Mouse (Mus musculus) G1E-ER4 (cell line): ENCODE results near the gene Prss48. TPM values are rescaled to one million over a fixed set of nuclear protein-coding genes. Genes with fewer than 3 reads are reported as not detected.

Source experiments
- GATA1 ChIP-seq: IDR thresholded peaks from one replicate; pipeline ENCODE4 v1.8.0; 2012; ENCODE audit warnings: low read length, inconsistent platforms
- polyA plus RNA-seq: library from polyadenylated mRNA; stranded (reverse); fragments of >175 nt; gene quantifications from 2 replicates; pipeline ENCODE4 v1.2.3, GENCODE M21; 2012

Gene Prss48
- polyA plus RNA-seq, 1 experiment, result not detected

DNA sequence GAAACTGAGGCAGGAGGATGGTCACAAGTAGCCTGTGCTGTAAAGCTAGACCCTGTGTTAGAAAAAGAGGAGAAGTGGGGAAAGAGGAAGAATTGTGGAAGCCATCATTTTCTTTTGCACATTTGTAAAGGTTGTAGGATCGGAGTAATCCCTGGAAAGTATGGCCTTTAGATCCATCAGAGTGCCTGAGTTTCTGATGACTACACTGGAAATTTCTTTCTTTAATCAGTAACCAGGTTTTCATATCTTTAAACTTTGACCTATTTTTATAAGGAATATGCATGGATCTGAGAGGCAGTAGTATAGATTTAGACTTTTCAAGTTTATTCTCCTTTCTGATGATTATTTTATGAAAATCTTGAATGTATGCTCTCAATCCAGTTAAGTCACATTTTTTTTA lies 14.7 kb upstream of the Prss48 start:
- no peak for TF ChIP-seq GATA1

DNA sequence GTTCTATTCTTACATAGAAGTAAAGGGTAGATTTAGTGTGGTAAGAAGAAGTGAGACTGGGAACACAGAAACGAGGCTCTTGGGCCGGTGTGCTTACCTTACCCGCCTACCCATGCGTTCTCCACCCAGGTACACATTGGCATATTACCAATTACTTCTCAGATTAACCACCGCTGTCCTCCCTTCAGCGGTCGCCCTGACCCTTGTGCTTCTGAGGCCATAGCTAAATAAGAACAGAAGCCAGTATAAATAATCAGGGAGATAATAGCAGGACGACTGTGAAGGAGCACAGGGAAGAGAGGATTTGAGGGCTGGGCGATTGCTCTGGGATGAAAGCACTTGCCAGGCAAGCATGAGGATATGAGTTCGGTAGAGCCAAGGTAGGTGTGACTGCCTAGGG lies 11.5 kb upstream of the Prss48 start:
- no peak for TF ChIP-seq GATA1

DNA sequence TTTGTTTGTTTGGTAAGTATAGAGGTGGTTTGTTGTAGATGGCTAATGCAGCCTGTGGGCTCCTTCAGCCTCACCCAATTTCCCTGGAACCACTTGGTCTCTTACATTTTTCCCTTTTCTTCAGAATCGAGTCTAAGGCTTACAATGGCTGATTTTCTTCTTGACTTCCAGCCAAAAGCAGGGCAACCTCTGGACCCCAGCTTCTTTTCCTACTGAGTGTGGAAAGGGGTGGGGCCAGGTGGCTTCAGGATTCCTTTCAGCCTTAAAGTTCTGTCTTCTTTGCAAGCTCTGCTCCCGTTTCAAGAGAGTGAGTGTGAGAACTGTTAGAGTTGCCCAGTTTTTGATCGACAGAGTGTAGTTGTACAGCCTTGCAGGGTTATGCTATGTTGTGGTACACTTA lies 9.5 kb upstream of the Prss48 start:
- no peak for TF ChIP-seq GATA1

DNA sequence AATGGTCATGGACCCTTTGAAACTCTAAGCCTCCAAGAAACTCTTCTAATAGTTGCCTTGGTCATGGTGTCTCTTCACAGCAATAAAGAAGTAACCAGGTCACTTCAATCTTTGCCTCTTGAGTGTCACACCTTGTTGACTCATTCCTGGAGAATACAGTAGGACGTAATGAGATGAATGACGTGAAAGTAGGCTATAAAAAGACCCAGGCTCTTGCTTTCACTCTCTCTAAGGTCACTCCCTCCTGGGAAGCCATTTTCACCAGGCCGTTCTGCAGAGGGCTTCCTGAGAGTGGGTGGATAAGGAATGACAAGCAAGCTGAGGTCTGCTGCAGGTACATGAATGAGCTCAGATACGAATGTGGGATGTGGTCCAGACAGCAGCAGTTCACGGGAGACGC lies 9.1 kb upstream of the Prss48 start:
- no peak for TF ChIP-seq GATA1

GRCm38 (mm10) chr3:86010618-86011017 lies 8.3 kb upstream of the Prss48 start:
- TF ChIP-seq GATA1, result no peak

GRCm38 (mm10) chr3:86004751-86005150 lies 2.5 kb upstream of the Prss48 start:
- TF ChIP-seq GATA1, result no peak

GRCm38 (mm10) chr3:86002940-86003339 lies 649 bp upstream of the Prss48 start:
- no peak for TF ChIP-seq GATA1

GRCm38 (mm10) chr3:86001271-86001670 lies 1.0 kb downstream of the Prss48 start:
- no peak for TF ChIP-seq GATA1

DNA sequence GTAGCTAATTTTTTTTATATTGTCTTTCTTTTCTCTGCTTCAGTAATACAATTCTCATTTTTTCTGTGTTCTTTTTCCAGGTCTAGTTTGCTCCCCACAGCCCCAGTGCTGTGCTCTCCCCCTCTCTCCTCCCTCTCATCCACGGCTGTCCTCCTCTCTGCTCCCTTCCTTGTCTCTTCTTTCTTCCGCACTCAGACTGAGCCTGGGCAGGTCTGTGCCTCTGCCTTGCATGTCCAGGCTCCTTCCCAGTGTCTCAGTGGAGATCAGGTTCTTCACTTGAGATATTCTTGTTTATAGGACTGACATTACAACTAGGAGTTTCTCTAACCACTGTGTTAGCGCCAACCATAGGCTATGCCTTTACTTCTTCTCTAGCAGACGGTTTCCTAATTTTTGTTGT lies 7.6 kb downstream of the Prss48 start:
- TF ChIP-seq GATA1, result no peak

DNA sequence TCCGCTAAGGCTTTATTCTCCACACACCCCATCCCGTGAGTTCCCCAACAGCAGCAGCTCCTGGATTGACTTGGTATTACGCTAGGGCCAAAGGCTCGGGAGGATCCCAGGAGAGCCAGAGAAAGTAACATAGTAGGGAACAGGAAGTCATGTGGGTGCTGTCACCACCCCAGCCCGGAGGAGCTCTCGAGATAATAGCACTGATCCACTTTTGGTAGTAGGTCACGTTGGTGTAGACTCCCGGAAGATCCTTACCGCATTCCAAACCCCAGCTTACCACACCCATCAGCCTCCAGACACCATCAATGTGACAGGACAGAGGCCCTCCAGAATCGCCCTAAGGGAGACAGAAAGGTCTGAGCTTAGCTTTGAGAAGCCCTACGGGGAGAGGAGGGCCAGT lies 8.5 kb downstream of the Prss48 start:
- no peak for TF ChIP-seq GATA1

DNA sequence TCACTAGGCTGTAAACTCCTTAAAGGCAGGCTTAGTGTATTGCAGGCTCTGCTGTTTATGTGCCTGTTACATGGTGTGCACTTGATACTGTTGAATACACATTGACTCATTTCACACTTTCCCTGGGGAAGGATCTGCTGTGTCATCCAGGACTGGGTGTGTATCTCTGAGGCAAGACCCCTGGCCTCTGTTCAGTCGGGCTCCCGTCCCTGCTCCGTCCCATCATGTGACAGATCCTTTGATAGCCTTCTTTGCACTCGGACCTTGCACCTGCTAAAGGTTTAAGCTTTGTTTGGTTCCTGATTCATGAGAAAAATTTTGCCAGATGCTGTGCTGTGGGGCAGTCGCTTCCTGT lies 10.5 kb downstream of the Prss48 start:
- no peak for TF ChIP-seq GATA1

- TF ChIP-seq GATA1, result no peak
These were observed 11.0 kb downstream of the Prss48 start for GRCm38 (mm10) chr3:85991140-85991801.

- TF ChIP-seq GATA1, result no peak
These were observed 15.1 kb downstream of the Prss48 start for GRCm38 (mm10) chr3:85987225-85987624.

DNA sequence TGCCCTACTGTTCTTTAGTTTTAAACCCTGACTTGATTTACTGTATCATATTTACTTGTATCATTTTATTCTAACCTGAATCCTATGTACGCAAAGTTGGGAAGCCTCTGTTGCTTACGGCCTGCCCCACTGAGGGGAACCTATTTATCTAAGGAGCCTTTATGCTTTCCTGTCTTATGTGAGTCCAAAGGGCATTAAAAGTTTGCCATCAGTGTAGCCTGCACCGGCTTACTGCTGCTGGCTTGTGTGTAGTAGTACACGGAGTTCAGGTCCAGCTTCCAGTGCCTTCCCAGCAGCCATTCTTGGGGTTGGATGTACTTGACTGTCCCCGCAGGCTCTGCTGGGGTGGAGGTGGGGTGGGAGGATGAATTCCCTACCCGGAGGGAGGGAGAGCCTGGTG lies 17.8 kb downstream of the Prss48 start:
- TF ChIP-seq GATA1, result no peak

DNA sequence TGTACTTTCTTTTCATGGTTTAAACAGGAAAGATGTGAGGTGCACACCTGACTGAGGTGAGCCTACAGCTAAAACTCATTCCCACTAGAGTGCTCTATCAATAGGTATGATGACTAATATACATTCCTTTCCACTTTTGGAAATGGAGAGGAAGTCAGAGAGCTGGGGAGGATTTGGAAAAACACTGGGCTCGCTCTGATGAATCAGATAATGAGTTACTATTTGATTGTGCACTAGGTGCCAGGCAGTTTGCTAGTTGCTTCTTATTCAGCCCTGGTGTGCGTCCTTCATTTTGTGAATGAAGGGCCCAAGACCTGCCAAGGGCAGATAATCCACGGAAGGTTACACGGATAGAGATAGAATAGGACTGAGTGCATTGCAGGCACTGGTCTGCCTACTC lies 22.3 kb downstream of the Prss48 start:
- TF ChIP-seq GATA1, result no peak

DNA sequence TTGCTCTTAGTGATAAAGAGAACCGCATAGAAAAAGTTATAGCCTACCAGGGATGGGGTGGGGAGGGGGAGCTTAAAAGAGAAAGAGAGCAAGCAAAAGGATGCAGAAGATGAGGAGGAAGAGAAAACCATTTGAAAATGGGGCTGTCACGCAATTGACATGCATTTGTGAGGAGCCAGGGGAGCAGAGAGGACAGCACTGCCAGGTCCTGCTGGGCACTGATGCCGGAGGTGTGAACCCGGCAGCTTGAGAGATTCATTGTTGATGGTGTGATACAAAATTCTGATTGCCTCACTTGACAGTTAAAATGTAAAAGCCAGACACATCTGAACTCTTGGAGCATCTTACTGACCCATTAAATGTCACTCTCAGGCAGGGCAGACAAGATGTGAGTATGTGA lies 27.8 kb downstream of the Prss48 start:
- no peak for TF ChIP-seq GATA1

DNA sequence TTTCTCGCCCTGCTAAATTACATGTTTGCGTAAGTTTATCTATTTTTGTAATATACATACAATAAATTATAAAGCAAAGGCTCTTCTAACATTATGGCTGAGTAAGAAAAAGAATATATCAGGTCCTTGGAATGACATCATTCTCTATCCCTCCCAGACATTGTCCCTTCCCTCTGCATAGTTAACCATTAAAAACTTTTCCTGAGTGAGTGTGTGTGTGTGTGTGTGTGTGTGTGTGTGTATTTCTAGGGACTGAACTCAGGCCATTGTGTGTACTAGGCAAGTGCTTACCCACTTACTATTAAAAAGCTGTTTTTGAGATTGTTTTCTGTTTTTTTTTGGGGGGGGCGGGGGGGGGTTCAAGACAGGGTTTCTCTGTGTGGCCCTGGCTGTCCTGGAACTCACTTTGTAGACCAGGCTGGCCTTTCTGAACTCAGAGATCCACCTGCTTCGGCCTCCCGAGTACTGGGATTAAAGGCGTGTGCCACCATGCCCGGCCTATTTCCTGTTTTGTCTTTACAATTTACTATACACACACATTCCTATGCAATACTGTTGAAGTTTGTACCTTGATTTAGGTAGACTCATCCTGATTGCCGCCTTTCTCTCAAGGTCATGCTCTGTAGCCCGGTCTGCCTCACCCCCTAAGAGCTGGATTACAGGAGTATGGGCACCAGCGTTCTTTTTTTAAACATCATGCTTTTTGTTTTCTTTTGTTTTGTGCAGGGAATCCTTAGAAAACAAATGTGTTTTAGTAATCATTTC lies 28.7 kb downstream of the Prss48 start:
- no peak for TF ChIP-seq GATA1

DNA sequence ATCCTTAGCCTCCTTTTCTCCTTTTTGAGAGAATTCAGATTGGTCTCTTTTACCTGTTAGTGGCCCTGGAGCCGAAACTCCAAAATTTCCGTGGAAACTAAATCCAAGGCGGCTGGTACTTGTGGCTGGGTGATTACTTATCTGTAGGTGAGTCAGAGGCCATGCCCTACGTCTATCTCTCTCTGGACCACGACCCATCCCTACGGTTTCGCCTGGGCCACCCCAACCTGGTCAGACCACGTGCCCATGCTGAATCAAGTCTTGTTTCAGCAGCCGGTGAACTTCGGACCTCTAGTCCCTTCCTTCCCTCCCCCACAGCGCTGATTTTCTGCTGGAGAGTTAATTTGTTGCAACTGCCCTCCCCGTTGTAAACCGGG lies 30.7 kb downstream of the Prss48 start:
- TF ChIP-seq GATA1, result no peak
